Comparison of ENCODE assay signal across 11 mouse cellular contexts in the genomic region with DNA sequence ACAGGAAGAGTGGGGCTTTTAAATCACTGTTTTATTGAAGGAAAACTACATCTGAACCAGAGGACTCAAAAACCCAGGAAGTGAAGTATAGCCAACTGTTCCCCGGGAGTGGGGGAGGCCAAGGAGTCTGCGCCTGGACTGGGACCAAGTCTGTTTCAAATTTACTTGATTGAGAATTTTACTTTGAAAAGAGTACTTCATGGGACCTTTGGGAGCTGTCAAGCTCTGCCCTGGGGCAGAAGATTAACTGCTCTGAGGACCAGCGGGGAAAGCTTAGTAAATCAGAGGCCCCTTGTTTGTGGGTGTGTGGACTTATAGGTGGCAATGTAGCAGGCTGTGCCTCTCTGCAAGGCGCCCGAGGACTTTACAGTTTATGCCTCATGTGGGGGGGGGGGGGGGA. TPM values are rescaled to one million over a fixed set of nuclear protein-coding genes. Genes with fewer than 3 reads are reported as not detected.
DNase-seq lines count a peak whose midpoint lies in the region; ATAC-seq lines count a peak whose summit lies in the region.
"Had no signal": no experiment of that assay in that cellular context is flagged by ENCODE, and none has a peak within 500 bp of the region (broad histone marks: within the 10 kb centered on the region; RNA-seq: fewer than 3 reads in every experiment).

No protein-coding gene starts in this region.

- no peak overlapping the region for H3K4me3 ChIP-seq in embryonic facial prominence, embryonic 14.5 days (ENCODE audit: low read depth, low read length)
- H3K4me3 ChIP-seq in kidney, embryonic 15.5 days (replicated peaks): no peak overlapping the region
- H3K4me3 ChIP-seq in neural tube, embryonic 13.5 days: no peak overlapping the region
- H3K4me3 ChIP-seq: stomach, embryonic 15.5 days had no signal

- H3K36me3 ChIP-seq in embryonic facial prominence, embryonic 14.5 days (ENCODE audit: control insufficient read depth, insufficient read depth, low read length): no peaks in the 10 kb centered on the region
- no peaks in the 10 kb centered on the region for H3K36me3 ChIP-seq in kidney, embryonic 15.5 days
- no peaks in the 10 kb centered on the region for H3K36me3 ChIP-seq in neural tube, embryonic 13.5 days
- H3K36me3 ChIP-seq: stomach, embryonic 15.5 days had no signal

- H3K4me2 ChIP-seq in embryonic facial prominence, embryonic 14.5 days (ENCODE audit: low read depth, low read length): peak overlapping the region; percentile 28
- 0 out of 2 replicates have a peak overlapping the region, but pooled peaks have one; percentile 14 for H3K4me2 ChIP-seq in kidney, embryonic 15.5 days
- peak overlapping the region; percentile 5; the same call in 1 of the 2 replicates for H3K4me2 ChIP-seq in neural tube, embryonic 13.5 days
- H3K4me2 ChIP-seq: stomach, embryonic 15.5 days had no signal

- 17% methylated on average over 5 of the region's 5 CpGs for WGBS in embryonic facial prominence, embryonic 14.5 days
- WGBS in kidney, embryonic 15.5 days: 12% methylated on average over 5 of the region's 5 CpGs
- WGBS in neural tube, embryonic 13.5 days: under 1% methylated on average over 5 of the region's 5 CpGs

- H3K9ac ChIP-seq in embryonic facial prominence, embryonic 14.5 days (ENCODE audit: low read depth, low read length): no peak overlapping the region
- no peak overlapping the region for H3K9ac ChIP-seq in kidney, embryonic 15.5 days
- H3K9ac ChIP-seq in neural tube, embryonic 13.5 days: no peak overlapping the region
- H3K9ac ChIP-seq: liver, postnatal 0 days; stomach, embryonic 15.5 days had no signal

- no peaks in the 10 kb centered on the region for H3K27me3 ChIP-seq in embryonic facial prominence, embryonic 14.5 days (replicated peaks; ENCODE audit: control insufficient read depth, insufficient read depth, low read length)
- no peaks in the 10 kb centered on the region for H3K27me3 ChIP-seq in kidney, embryonic 15.5 days
- peaks cover 12% of the 10 kb centered on the region; the same call in 1 of the 2 replicates for H3K27me3 ChIP-seq in neural tube, embryonic 13.5 days
- H3K27me3 ChIP-seq: stomach, embryonic 15.5 days had no signal

- DNase-seq in left cerebral cortex, postnatal 4 days: peak; percentile 6
- DNase-seq in left cerebral cortex, adult 18-20 months (ENCODE audit: low spot score in 2 of 2): no peak
- DNase-seq in embryonic facial prominence, embryonic 14.5 days (ENCODE audit: low spot score): peak; percentile 81
- DNase-seq in urinary bladder, postnatal 10 days (ENCODE audit: low spot score): no peak
- DNase-seq in urinary bladder, adult 18-20 months (ENCODE audit: low spot score in 2 of 2): no peak
- no peak for DNase-seq in heart, postnatal 14 days
- DNase-seq: gastrocnemius, postnatal 25 days; liver, postnatal 0 days had no signal

- H3K4me1 ChIP-seq in embryonic facial prominence, embryonic 14.5 days (ENCODE audit: control insufficient read depth, insufficient read depth, low read length): peaks cover 9% of the 10 kb centered on the region; the same call in 1 of the 2 replicates
- peaks cover 25% of the 10 kb centered on the region for H3K4me1 ChIP-seq in kidney, embryonic 15.5 days
- peaks cover 18% of the 10 kb centered on the region for H3K4me1 ChIP-seq in neural tube, embryonic 13.5 days (replicated peaks)

- ATAC-seq in embryonic facial prominence, embryonic 14.5 days (ENCODE audit: low read depth): peak; percentile 55; the same call in 1 of the 2 replicates
- ATAC-seq in kidney, embryonic 15.5 days (replicated peaks; ENCODE audit: low FRiP score): peak; percentile 70
- peak; percentile 96 for ATAC-seq in neural tube, embryonic 13.5 days (ENCODE audit: low read depth)
- ATAC-seq: liver, postnatal 0 days had no signal

- no peaks in the 10 kb centered on the region for H3K9me3 ChIP-seq in embryonic facial prominence, embryonic 14.5 days (ENCODE audit: control insufficient read depth, low read length)
- H3K9me3 ChIP-seq in kidney, embryonic 15.5 days (replicated peaks): no peaks in the 10 kb centered on the region
- H3K9me3 ChIP-seq in neural tube, embryonic 13.5 days: no peaks in the 10 kb centered on the region
- H3K9me3 ChIP-seq: stomach, embryonic 15.5 days had no signal

- intact Hi-C loops in left cerebral cortex, postnatal 4 days (cut with DNase I): no loop called here
- intact Hi-C loops in heart, postnatal 14 days (cut with DNase I): no loop called here

- H3K27ac ChIP-seq in embryonic facial prominence, embryonic 14.5 days (replicated peaks; ENCODE audit: low read depth, low read length): peak overlapping the region; percentile 8; the same call in 1 of the 2 replicates
- H3K27ac ChIP-seq in kidney, embryonic 15.5 days: peak overlapping the region; percentile 68
- 0 out of 2 replicates have a peak overlapping the region, but pooled peaks have one; percentile 23 for H3K27ac ChIP-seq in neural tube, embryonic 13.5 days (replicated peaks)
- H3K27ac ChIP-seq: stomach, embryonic 15.5 days had no signal

RNA-seq across cellular contexts. Expression of gene Tanc1, which starts 49.1 kb away (rescaled TPM):
- total RNA-seq in left cerebral cortex, postnatal 4 days (2021): 10 to 100 TPM in 1 of 2 experiments, 1 to 10 TPM in 1; 9.4 to 10.8 TPM
- total RNA-seq in left cerebral cortex, adult 18-20 months (2021): 10 to 100 TPM; 25.2 to 26.7 TPM
- polyA plus RNA-seq in embryonic facial prominence, embryonic 14.5 days (2014; fragmentation: Nextera tagmentation; extraction: Ambion mirVana): 22.7 and 24.8 TPM in 2 replicates
- 50.2 and 58.3 TPM in 2 replicates for polyA plus RNA-seq in kidney, embryonic 15.5 days (2015; fragmentation: Nextera tagmentation; extraction: Ambion mirVana)
- 9.8 and 10.0 TPM in 2 replicates for polyA plus RNA-seq in neural tube, embryonic 13.5 days (2015; fragmentation: Nextera tagmentation; extraction: Ambion mirVana)
- total RNA-seq in heart, postnatal 14 days (2021): 10 to 100 TPM; 31.9 to 37.8 TPM

Comparison
In these comparisons a context has a peak if more than half of its experiments do, and no peak if none do; other contexts are left out.
1. DNase-seq: peak in left cerebral cortex, postnatal 4 days (single experiment) and embryonic facial prominence, embryonic 14.5 days (single experiment); none in left cerebral cortex, adult 18-20 months (0 of 2), urinary bladder, postnatal 10 days (single experiment), urinary bladder, adult 18-20 months (0 of 2) and heart, postnatal 14 days (0 of 2).
2. H3K27ac ChIP-seq: peak in every context shown above with its lines; median percentile 68 in kidney, embryonic 15.5 days; 23 in neural tube, embryonic 13.5 days; 8 in embryonic facial prominence, embryonic 14.5 days.
3. Peak in every context shown above with its lines, with median percentiles within 50 percentile points of each other: ATAC-seq and H3K4me2 ChIP-seq.